ENCODE assay signal across 19 mouse cellular contexts in the genomic region with DNA sequence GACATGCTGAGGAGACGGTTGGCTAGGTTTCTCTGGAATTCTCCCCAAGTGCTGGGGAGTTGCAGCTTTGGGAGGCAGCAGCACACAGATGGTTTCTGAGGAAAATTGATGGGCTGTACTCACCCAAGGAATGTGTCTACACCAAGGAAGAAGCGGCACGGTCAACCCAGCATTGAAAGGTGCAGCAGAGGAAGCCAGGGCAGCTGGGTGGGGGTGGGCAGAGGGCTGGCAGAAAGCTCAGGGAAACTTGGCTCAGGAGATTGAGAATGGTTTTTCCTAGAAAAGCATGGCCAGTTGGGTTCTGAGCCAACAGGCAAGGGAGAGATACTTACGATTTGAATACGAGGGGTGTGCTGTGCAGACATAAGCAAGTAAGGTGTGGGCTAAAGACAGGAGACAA. TPM values are rescaled to one million over a fixed set of nuclear protein-coding genes. Genes with fewer than 3 reads are reported as not detected.
"Had no signal": no experiment of that assay in that cellular context is flagged by ENCODE, and none has a peak within 500 bp of the region (broad histone marks: within the 10 kb centered on the region; RNA-seq: fewer than 3 reads in every experiment).

No protein-coding gene starts in this region.

- H3K27ac ChIP-seq: kidney, embryonic 15.5 days; limb, embryonic 10.5 days; liver, embryonic 15.5 days; macrophage; midbrain, embryonic 15.5 days; neural tube, embryonic 13.5 days; stomach, embryonic 15.5 days had no signal

- H3K36me3 ChIP-seq: kidney, embryonic 15.5 days; limb, embryonic 10.5 days; liver, embryonic 15.5 days; midbrain, embryonic 15.5 days; neural tube, embryonic 13.5 days; stomach, embryonic 15.5 days had no signal

- H3K9me3 ChIP-seq: kidney, embryonic 15.5 days; limb, embryonic 10.5 days; liver, embryonic 15.5 days; megakaryocyte, embryonic 14.5 days; midbrain, embryonic 15.5 days; neural tube, embryonic 13.5 days; stomach, embryonic 15.5 days had no signal

- H3K4me2 ChIP-seq: kidney, embryonic 15.5 days; liver, embryonic 11.5 days; liver, embryonic 15.5 days; midbrain, embryonic 11.5 days; midbrain, embryonic 15.5 days; neural tube, embryonic 13.5 days; stomach, embryonic 15.5 days had no signal

- ATAC-seq: midbrain, embryonic 15.5 days had no signal

- H3K4me3 ChIP-seq: kidney, embryonic 15.5 days; limb, embryonic 10.5 days; liver, embryonic 15.5 days; megakaryocyte, embryonic 14.5 days; midbrain, embryonic 15.5 days; neural tube, embryonic 13.5 days; stomach, embryonic 15.5 days had no signal

- H3K9ac ChIP-seq: kidney, embryonic 15.5 days; liver, embryonic 15.5 days; midbrain, embryonic 15.5 days; neural tube, embryonic 13.5 days; stomach, embryonic 15.5 days had no signal

- H3K27me3 ChIP-seq: kidney, embryonic 15.5 days; liver, embryonic 15.5 days; midbrain, embryonic 15.5 days; neural tube, embryonic 13.5 days; stomach, embryonic 15.5 days had no signal

- H3K4me1 ChIP-seq: kidney, embryonic 15.5 days; limb, embryonic 10.5 days; liver, embryonic 15.5 days; midbrain, embryonic 15.5 days; neural tube, embryonic 13.5 days; stomach, embryonic 15.5 days had no signal

- DNase-seq: kidney, adult 2 months; kidney, postnatal 14 days; lung, adult 2 months; lung, postnatal 10 days; retina, postnatal 1 day; right cerebral cortex, postnatal 4 days; spleen, adult 18-20 months; thymus, adult 2 months; thymus, postnatal 25 days had no signal

RNA-seq across cellular contexts. Expression of gene Lrrn4, which starts 13.1 kb away (rescaled TPM):
- polyA plus RNA-seq: macrophage had no signal

RNA-seq across cellular contexts. Expression of gene Fermt1, which starts 51.9 kb away (rescaled TPM):
- polyA plus RNA-seq: liver, embryonic 15.5 days; macrophage; midbrain, embryonic 15.5 days; neural tube, embryonic 13.5 days had no signal
